Mouse (Mus musculus) forebrain, postnatal 0 days (tissue): Measurements from ENCODE around the gene Wdr59. TPM values are rescaled to one million over a fixed set of nuclear protein-coding genes. Genes with fewer than 3 reads are reported as not detected.

ENCODE experiments used
- ATAC-seq: fragments of 200-750 bp; cut with Nextera tagmentation; 2 replicates; pipeline ENCODE4 v1.8.0; 2017; ENCODE audit warnings: mild to moderate bottlenecking, moderate library complexity
- DNase-seq: peaks from one replicate; pipeline ENCODE4 v3.0.0-alpha.2; 2015
- H3K27ac ChIP-seq: fragments of 300-500 bp; sonication (generic); 2 replicates; pipeline ENCODE4 v1.5.1; 2014; ENCODE audit warnings: low read depth, mild to moderate bottlenecking, antibody characterized with exemption, low read length, moderate library complexity, mixed read lengths
- H3K27me3 ChIP-seq: fragments of 300-500 bp; sonication (generic); 2 replicates; pipeline ENCODE4 v1.6.1; 2014; ENCODE audit warnings: mild to moderate bottlenecking, low read length, mixed read lengths; ENCODE audit not compliant: insufficient read depth
- H3K36me3 ChIP-seq: fragments of 300-500 bp; sonication (generic); 2 replicates; pipeline ENCODE4 v1.6.1; 2014; ENCODE audit warnings: mild to moderate bottlenecking, moderate library complexity; ENCODE audit not compliant: insufficient read depth
- H3K4me1 ChIP-seq: fragments of 300-500 bp; sonication (generic); 2 replicates; pipeline ENCODE4 v1.6.1; 2014; ENCODE audit warnings: antibody characterized with exemption; ENCODE audit not compliant: insufficient read depth
- H3K4me2 ChIP-seq: fragments of 300-500 bp; sonication (generic); 2 replicates; pipeline ENCODE4 v1.6.1; 2014; ENCODE audit warnings: low read depth, mild to moderate bottlenecking, moderate library complexity
- H3K4me3 ChIP-seq: fragments of 300-500 bp; sonication (generic); 2 replicates; pipeline ENCODE4 v1.5.1; 2014; ENCODE audit warnings: low read depth, low read length, mixed read lengths
- H3K9ac ChIP-seq: fragments of 300-500 bp; sonication (generic); 2 replicates; pipeline ENCODE4 v1.6.1; 2014; ENCODE audit warnings: mild to moderate bottlenecking
- H3K9me3 ChIP-seq: fragments of 300-500 bp; sonication (generic); 2 replicates; pipeline ENCODE4 v1.6.1; 2016; ENCODE audit warnings: low read length
- CTCF ChIP-seq: sonication (generic); IDR thresholded peaks from 2 replicates; pipeline ENCODE4 v1.5.1; 2016; ENCODE audit warnings: antibody characterized with exemption, control low read depth, low read depth
- WGBS: fragments of 180-500 bp; shearing (Covaris S2); extraction: QIAGEN DNeasy Blood & Tissue Kit; methylation state at CpG from one replicate; pipeline ENCODE4 v1.1.7; 2014; 5-methylcytosine and 5-hydroxymethylcytosine counted together
- polyA plus RNA-seq: library from polyadenylated mRNA; unstranded; fragments of >200 nt; fragmentation: Nextera tagmentation; extraction: Ambion mirVana; gene quantifications from 2 replicates; pipeline ENCODE4 v1.2.1, GENCODE M21; 2015
- total RNA-seq: library from RNA; depleted of rRNA; stranded (reverse); fragments of >200 nt; gene quantifications from 2 replicates; pipeline ENCODE4 v1.2.3, GENCODE M21; 2014

The Wdr59 gene
- total and polyA plus RNA-seq, 2 experiments from 2014 or later, result 6.8 to 10.7 TPM

DNA sequence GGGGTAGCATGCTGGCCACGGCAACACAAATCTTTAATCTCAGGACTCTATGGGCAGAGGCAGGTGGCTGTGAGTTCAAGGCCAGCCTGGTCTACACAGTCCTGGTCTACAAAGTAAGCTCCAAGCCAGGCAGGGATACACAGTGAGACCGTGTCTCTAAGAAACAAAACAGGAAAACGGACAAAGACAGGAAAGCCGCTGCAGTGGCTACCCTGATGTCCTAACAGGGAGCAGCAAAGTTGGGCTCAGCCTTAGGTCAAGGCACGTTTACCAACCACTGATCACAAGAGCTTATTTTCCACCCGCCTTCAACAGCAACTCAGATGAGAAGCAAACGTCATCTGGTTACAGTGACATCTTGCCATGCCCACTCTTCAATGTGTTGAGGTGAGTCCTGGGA is 25.6 kb downstream of the Wdr59 start:
- Histone ChIP-seq H3K9ac (no peak overlapping the region), H3K27me3 (no peaks in the 10 kb centered on the region), H3K27ac (no peak overlapping the region), H3K4me1 (no peaks in the 10 kb centered on the region), H3K9me3 (no peaks in the 10 kb centered on the region), H3K4me3 (no peak overlapping the region), H3K4me2 (no peak overlapping the region), H3K36me3 (peaks cover 44% of the 10 kb centered on the region)
- DNase-seq (no peak), ATAC-seq (no peak)
- WGBS, result 86% methylated on average over 7 of the region's 7 CpGs
- TF ChIP-seq CTCF, result no peak

DNA sequence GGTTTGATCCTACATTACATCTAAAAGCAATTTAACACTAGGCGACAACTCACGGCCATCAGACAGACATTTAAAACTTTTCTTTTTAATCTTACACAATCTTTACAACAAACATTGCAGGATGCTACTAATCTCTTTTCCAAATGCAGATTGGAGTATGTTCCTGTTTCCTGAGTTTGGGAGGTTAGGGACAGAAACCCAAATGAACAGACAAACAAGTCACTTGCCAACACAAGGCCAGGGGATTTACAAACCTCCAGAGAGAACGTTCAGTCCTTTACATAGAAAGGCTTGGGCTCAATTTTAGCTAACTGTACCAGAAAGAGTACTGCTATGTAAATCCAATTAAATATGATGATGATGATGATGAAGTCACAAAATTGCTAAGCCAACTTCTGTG is 28.7 kb downstream of the Wdr59 start:
- DNase-seq (no peak), ATAC-seq (no peak)
- WGBS, result 89% methylated on average over 3 of the region's 3 CpGs
- no peaks in the 10 kb centered on the region for H3K9me3 ChIP-seq
- no peak overlapping the region for H3K9ac ChIP-seq
- no peak overlapping the region for H3K27ac ChIP-seq
- H3K4me1 ChIP-seq, result no peaks in the 10 kb centered on the region
- H3K4me3 ChIP-seq, result no peak overlapping the region
- H3K4me2 ChIP-seq, result no peak overlapping the region
- H3K36me3 ChIP-seq, result peaks cover 27% of the 10 kb centered on the region
- H3K27me3 ChIP-seq, result no peaks in the 10 kb centered on the region
- no peak for TF ChIP-seq CTCF

DNA sequence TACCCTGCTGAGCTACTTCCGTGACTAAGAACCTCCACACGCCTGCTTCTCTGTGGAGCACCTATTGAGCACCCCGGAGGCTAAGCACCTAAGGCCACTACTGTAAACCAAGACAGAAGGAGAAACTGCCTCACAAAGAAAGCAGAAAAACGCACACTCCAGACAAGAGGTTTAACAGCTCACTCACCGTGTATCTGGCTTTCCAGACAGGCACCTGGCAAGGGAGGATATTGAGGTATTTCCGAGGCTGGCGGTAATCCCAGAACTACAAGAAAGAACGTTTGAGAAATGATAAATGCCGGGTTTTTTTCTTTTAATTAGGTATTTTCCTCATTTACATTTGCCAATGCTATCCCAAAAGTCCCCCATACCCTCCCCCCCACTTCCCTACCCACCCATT is 29.4 kb downstream of the Wdr59 start:
- no peak for DNase-seq
- 57% methylated on average over 9 of the region's 9 CpGs for WGBS

DNA sequence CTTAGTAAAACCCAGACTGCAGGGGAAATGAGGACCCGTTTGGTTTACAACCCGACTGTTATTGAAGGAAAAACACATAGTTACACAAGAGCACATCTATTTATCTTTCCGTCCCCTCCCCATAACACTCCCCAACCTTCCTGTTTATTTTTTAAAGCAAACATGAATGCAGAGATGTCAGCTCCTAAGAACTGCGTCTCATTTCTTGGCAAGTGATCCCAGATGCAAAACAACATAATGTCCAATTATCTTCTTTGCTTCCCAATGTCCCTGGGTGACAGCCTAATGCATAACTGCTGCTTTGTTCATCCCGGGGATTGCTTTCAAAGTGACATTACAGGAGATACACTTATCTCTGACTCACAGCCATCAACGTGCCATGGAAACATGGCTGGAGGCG is 30.7 kb downstream of the Wdr59 start:
- Histone ChIP-seq H3K4me3 (no peak overlapping the region), H3K9me3 (no peaks in the 10 kb centered on the region), H3K9ac (no peak overlapping the region), H3K4me2 (no peak overlapping the region), H3K36me3 (peaks cover 20% of the 10 kb centered on the region), H3K4me1 (no peaks in the 10 kb centered on the region), H3K27me3 (no peaks in the 10 kb centered on the region), H3K27ac (0 out of 2 replicates have a peak overlapping the region, but pooled peaks have one; percentile 15)
- 57% methylated on average over 7 of the region's 7 CpGs for WGBS
- TF ChIP-seq CTCF, result no peak
- ATAC-seq (peak; percentile 40; the same call in 1 of the 2 replicates), DNase-seq (no peak)

More for the DNA sequence above, 29.4 kb downstream of the Wdr59 start:
- Histone ChIP-seq H3K36me3 (peaks cover 22% of the 10 kb centered on the region), H3K9ac (no peak overlapping the region), H3K27ac (no peak overlapping the region), H3K4me3 (no peak overlapping the region), H3K27me3 (no peaks in the 10 kb centered on the region), H3K9me3 (no peaks in the 10 kb centered on the region), H3K4me2 (no peak overlapping the region), H3K4me1 (no peaks in the 10 kb centered on the region)
- no peak for TF ChIP-seq CTCF
- ATAC-seq, result no peak

DNA sequence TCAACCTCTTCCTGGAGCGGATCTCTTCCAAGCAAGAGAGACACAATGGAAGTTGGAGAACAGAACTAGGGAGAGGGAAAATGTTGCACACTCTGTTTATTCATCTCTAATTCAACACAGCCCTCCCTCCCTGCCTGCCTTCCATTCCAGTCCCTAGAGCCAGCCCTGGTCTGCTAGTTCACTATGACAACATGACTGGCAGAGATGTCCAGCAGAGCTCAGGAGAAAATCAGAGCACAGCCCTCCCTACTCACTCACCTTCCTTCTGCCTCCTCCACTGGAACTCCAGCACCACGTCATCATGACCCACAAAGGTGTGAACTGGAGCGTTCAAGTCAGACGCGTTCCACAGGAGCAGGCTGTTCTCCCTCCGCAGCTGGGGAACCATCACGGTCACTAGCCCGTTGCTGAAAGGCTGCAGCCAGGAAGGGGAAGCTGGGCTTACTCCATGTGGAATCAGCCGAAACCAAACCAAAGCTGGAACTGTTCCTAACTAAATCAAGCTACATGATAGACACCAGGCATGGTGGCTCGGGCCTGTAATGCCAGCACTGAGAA is 31.8 kb downstream of the Wdr59 start:
- H3K27me3 ChIP-seq, result no peaks in the 10 kb centered on the region
- WGBS, result 88% methylated on average over 10 of the region's 10 CpGs
- DNase-seq, result no peak
- ATAC-seq, result no peak
- H3K4me3 ChIP-seq, result no peak overlapping the region
- H3K9ac ChIP-seq, result no peak overlapping the region
- no peak overlapping the region for H3K4me2 ChIP-seq
- H3K36me3 ChIP-seq, result peaks cover 16% of the 10 kb centered on the region
- H3K4me1 ChIP-seq, result no peaks in the 10 kb centered on the region
- no peaks in the 10 kb centered on the region for H3K9me3 ChIP-seq
- no peak overlapping the region for H3K27ac ChIP-seq
- no peak for TF ChIP-seq CTCF

DNA sequence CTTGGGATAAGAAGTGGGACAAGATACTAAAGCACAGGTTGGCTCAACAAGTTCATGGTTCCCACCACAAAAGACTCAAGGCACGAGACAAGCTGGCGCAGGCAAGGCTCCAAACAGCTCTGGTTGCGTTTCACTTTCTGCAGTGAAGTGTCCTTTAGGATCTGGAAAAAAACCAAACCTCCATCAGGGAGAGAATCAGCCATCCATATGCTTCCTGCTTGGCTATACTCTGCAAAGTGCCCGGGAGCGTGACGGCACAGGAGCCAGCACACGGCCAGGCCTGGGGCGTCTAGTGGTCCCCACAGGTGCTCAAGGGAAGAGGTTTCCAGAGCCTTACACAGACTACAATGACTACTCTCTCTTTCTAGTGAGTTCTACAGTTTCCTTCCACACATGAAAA is 41.2 kb downstream of the Wdr59 start:
- no peak for DNase-seq
- H3K4me3 ChIP-seq, result no peak overlapping the region
- H3K36me3 ChIP-seq, result peaks cover 52% of the 10 kb centered on the region
- no peaks in the 10 kb centered on the region for H3K27me3 ChIP-seq
- ATAC-seq, result no peak
- no peak overlapping the region for H3K9ac ChIP-seq
- WGBS, result 90% methylated on average over 8 of the region's 8 CpGs
- H3K4me2 ChIP-seq, result no peak overlapping the region
- H3K4me1 ChIP-seq, result no peaks in the 10 kb centered on the region
- H3K27ac ChIP-seq, result no peak overlapping the region
- 0 out of 2 replicates have a peak, but pooled peaks cover 3% of the 10 kb centered on the region for H3K9me3 ChIP-seq
- TF ChIP-seq CTCF, result no peak

DNA sequence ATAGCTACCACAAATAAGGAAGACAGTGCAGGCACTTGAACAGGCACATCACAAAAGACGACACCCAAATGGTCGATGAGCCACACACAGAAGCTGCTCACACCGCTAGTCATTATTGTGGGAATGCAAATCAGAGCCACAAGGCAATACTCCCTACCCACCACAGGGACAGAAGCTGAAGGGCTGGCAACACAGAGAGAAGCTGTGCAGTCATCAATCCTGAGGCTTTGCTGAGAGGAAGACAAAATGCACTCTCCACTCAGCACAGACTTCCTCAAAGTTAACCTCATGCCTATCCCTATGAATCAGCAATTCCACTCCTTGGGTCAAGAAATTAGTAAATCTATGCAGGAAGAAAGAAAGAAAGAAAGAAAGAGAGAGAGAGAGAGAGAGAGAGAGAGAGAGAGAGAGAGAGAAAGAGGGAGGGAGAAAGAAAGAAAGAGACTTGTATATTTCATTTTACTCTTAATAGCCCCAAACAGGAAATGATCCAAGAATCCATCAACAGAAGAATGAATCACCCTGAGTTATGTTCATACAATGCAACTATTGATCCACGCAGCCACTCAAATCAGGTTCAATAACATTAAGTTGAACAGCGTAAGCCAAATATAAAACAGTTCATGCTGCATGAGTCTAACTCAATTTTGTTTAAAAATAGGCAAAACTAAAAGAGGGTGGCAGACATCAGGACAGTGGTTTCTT is 44.0 kb downstream of the Wdr59 start:
- 80% methylated on average over 5 of the region's 5 CpGs for WGBS

More for the DNA sequence above, 44.0 kb downstream of the Wdr59 start:
- H3K4me1 ChIP-seq, result no peaks in the 10 kb centered on the region
- H3K9me3 ChIP-seq, result 0 out of 2 replicates have a peak, but pooled peaks cover 3% of the 10 kb centered on the region
- H3K27ac ChIP-seq, result no peak overlapping the region
- H3K9ac ChIP-seq, result no peak overlapping the region
- peaks cover 34% of the 10 kb centered on the region for H3K36me3 ChIP-seq
- H3K4me2 ChIP-seq, result no peak overlapping the region
- ATAC-seq (no peak), DNase-seq (no peak)
- no peaks in the 10 kb centered on the region for H3K27me3 ChIP-seq
- no peak for TF ChIP-seq CTCF
- H3K4me3 ChIP-seq, result no peak overlapping the region
